Mouse (Mus musculus) E14TG2a.4 (cell line): ENCODE measurements at regions not wholly inside any gene's neighbourhood (a gene's known extent, or its start where the extent isn't known, plus 50 kb on each side); places are given as distances from the start of the nearest gene placed in this dataset.

Experiments used
- CTCF ChIP-seq: conservative IDR thresholded peaks from 2 replicates; pipeline ENCODE4 v1.5.1; 2014; ENCODE audit warnings: low read length
- NANOG ChIP-seq: IDR thresholded peaks from 2 replicates; pipeline ENCODE4 v1.6.1; 2014; ENCODE audit warnings: borderline replicate concordance, low read length, mixed read lengths
- POU5F1 ChIP-seq: IDR thresholded peaks from 2 replicates; pipeline ENCODE4 v1.6.1; 2014; ENCODE audit warnings: low read length, borderline replicate concordance

DNA sequence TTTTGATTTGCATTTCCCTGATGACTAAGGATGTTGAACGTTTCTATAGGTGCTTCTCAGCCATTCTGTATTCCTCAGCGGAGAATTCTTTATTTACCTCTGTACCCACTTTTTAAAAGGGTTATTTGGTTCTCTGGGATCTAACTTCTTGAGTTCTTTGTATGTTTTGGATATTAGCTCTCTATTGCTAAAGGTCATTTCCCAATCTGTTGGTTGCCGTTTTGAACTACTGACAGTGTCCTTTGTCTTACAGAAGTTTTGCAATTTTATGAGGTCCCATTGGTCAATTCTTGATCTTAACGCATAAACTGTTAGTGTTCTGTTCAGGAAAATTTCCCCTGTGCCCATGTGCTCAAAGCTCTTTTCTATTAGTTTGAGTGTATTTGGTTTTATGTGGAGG is 687.4 kb upstream of the Nr3c2 start:
- TF ChIP-seq CTCF (no peak), NANOG (no peak), POU5F1 (no peak)
